Mouse (Mus musculus) left cerebral cortex, adult 9 months (tissue): ENCODE results near the gene Crip1.
A peak's percentile ranks its signal among the peaks of the same experiment; 100 is the strongest.

ENCODE experiments used
- DNase-seq, 2 experiments: peaks; one replicate each; pipeline ENCODE4 v3.0.0; 2022; ENCODE audit warnings: low spot score in 2 of 2

Gene Crip1

GRCm38 (mm10) chr12:113146112-113147057 lies at the start of gene Crip1:
Gene Crip1, plus strand, starts transcription at chr12:113146316.
- peak in 1 of 2 experiments; percentile 89 for DNase-seq

GRCm38 (mm10) chr12:113097040-113097439 lies 49.1 kb upstream of the Crip1 start:
- no peak for DNase-seq

GRCm38 (mm10) chr12:113097749-113098281 lies 48.3 kb upstream of the Crip1 start, which contains the start of gene Mta1:
Gene Mta1, plus strand, starts transcription at chr12:113098278.
- DNase-seq = no peak

DNA sequence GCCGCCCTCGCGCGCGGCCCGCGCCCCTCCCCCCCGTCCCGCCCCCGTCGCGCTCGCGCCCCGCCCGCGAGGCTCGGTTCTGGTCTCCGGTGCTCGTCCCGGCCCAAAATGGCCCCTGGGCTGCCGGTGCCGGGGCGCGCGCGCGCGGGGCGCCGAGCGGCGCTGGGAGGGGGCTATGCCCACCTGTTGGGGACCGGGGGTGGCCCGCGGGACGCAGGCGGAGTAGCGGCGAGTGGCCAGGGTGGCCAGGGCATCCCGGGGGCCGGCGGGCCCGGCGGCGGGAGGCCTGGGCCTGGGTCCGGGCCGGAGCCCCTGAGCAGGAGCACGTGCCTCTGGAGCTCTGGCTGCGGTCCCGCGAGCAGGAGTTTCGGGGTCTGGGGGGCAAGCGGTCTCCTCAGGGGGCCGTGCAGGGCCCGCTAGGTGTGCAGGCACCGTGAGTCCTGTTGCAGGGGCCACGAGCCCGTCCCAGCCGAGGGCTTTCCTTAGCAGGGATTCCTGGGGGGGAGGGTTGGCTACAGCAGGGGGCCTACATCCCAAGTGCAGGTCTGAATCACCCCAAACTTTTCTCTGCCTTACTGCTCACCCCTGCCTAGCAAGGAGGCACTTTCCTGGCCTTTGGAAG lies 47.5 kb upstream of the Crip1 start:
- DNase-seq = no peak

- no peak for DNase-seq
Observed at GRCm38 (mm10) chr12:113099470-113100237, 46.5 kb upstream of the Crip1 start.

DNA sequence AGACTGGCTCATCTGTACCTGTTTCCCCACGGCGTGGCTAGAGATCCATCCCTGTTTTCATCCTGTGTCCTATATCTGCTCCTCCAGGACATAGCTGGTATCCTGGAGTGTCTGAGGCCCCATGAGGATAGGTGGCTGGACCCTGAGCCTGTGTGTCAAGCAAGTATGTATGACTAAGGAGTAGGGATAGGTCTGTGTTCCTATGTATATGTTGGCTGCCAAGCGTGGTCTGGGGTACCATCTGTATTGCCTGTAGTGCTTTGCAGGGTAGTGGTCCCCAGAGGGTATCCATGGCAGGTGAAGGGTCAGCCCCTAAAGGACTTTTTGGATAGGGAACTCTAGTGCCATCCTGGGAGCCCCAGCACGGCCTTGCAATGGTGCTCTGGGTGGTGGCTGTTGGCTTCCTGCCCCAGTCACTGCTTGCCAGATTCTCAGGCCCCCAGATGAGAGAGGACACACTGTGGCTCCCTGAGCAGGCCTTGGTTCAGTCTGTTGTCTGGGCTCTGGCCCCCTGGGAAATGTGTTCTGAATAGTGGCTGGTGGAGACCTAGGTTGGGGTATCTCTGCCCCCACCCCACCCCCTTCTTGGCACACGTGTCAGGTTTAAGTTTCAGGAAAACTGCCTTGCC lies 45.6 kb upstream of the Crip1 start:
- DNase-seq = no peak

DNA sequence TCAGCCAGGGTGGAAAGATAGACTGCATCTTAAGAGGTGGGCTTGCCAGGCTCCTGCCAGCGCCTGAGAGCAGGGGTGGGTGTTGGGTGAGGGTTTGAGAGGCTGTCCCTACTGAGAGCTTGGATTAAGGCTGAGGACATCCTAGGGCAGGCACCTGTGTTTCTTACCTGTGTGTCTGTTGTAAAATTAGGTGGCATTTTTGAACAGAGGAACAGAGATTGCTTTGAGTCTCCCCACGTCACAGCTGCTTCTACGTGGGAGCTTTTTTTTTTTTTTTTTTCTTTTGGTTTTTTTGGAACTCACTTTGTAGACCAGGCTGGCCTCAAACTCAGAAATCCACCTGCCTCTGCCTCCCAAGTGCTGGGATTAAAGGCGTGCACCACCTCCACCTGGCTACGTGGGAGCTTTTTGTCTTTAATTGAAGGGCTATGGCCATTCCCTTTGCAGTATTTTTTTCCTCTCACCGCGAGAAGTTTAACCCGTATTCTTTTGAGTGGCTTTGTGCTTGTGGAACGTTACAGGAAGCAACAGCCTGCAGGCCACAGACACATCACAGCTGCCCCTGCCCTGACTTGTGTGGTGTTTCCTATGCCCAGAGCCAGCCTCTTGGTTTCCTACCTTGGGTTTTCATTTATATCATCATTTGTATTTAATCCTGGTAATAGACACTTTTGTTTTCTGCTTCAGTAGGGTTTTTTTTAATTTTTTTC lies 44.7 kb upstream of the Crip1 start:
- no peak for DNase-seq

DNA sequence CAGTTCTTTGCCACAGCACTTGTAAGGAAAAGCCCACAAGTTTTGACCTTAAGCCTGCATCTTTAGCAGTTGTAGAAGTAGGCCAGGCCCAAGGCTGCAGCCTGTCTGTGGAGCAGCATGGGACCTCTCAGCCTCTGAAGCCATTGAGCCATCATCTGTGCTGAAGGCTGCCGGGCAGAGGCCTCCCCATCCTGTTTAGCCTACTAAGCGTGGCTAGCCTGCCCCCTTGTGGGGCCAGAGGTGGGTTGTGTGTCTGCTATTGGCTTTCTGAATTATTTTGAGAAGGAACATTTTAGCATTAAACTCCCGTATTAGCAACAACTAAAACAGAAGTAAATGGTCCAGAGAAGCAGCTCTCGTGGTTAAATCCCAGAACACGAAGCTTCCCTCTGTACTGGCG lies 43.7 kb upstream of the Crip1 start:
- DNase-seq = peak in 1 of 2 experiments; percentile 62

DNA sequence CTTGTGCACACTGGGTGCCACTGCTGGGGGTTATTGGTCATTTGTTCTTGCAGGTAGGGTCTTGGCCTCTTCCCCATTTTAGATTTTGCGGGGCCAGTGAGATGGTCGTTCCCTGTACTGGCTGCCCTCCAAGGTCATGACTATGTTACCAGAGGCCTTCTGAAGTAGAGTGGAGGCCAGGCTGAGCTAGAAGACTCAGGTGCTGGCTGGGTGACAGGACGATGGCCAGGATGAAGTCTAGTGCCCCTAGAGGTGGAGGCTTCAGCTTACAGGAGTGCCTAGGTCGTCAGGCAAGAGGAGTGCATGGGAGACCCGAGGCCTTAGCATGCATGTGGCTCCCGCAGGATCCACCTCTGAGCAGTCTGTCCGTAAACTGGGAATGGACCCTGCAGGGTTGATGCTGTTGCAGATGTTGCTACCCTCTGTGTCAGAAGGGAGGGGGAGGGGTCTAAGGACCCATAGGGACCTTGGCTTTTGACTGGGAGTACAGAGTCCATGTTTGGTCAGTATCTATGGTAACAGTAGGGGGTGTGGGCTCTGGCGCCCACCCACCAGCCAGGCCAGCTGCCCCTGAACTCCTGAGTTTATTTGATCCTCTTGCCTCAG lies 42.2 kb upstream of the Crip1 start:
- no peak for DNase-seq

- no peak for DNase-seq
Observed at GRCm38 (mm10) chr12:113106386-113106785, 39.7 kb upstream of the Crip1 start.

DNA sequence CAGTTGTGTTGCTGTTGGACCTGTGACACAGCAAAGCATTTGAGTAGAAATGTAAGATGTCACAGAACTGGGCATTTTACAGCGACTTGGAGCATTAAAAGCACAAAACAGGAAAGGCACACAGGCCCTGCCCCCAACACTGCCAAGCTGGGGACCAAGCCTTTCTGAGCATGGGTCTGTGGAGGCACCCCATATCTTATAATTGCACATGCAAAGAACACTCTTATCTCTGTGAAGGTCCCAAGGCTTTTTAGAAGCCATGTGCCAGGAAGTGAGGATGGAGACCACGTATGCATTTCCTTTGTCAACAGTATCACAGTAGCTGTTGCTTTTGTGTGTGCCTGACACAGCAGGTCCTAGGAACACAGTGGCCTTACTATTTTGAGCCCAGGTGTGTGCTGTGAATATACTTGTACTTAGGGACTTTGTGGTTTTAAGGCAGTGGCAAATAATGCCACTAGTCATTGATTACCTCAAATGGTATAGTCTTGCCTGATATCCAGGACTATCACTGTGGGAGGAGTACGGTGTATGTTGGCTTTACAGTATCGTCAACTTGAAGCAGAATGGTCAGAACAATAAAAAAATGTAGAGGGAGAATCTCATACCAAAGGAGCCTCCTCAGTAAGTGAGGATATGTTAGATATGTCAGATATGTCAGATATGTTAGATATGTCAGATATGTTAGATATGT lies 38.5 kb upstream of the Crip1 start:
- DNase-seq = no peak

DNA sequence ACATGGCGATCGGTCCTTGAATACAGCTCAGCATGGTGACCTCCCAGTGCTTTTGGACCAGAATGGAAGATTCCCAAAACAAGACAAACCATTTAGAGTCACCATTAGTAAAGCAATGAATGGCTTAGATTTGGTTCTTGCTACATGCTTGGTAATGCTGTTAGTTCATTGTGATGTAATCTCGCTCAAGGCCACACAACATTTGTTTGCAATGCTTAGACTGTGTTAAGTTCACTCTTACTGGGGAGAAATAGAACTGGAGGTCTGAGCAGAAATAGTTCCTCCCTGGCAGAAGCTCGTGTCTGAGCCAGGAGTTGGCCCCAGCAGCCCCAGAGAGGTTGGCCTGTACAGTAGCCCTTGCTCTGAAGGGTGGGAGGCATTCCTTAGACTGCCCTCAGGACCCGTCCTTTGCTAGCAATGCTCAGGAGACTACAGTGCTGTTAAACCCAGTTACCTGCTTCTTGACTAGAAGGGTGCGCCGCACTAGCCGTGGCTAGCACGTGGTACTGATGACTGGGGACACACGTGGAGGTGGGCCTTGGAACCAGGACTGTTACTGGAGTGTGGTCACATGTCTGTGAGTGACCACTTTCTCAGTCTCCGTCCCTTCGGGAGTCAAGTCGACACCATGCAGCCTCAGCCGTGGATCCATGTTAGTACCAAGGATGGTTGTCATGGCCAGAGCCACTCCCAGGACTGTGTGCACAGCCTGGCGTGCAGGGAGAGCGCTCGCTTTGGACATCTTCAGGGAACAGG lies 37.4 kb upstream of the Crip1 start:
- DNase-seq = no peak

GRCm38 (mm10) chr12:113109801-113110200 lies 36.3 kb upstream of the Crip1 start:
- no peak for DNase-seq

- DNase-seq = no peak
Observed at GRCm38 (mm10) chr12:113114141-113114540, 32.0 kb upstream of the Crip1 start.

GRCm38 (mm10) chr12:113114856-113115538 lies 31.1 kb upstream of the Crip1 start:
- no peak for DNase-seq

DNA sequence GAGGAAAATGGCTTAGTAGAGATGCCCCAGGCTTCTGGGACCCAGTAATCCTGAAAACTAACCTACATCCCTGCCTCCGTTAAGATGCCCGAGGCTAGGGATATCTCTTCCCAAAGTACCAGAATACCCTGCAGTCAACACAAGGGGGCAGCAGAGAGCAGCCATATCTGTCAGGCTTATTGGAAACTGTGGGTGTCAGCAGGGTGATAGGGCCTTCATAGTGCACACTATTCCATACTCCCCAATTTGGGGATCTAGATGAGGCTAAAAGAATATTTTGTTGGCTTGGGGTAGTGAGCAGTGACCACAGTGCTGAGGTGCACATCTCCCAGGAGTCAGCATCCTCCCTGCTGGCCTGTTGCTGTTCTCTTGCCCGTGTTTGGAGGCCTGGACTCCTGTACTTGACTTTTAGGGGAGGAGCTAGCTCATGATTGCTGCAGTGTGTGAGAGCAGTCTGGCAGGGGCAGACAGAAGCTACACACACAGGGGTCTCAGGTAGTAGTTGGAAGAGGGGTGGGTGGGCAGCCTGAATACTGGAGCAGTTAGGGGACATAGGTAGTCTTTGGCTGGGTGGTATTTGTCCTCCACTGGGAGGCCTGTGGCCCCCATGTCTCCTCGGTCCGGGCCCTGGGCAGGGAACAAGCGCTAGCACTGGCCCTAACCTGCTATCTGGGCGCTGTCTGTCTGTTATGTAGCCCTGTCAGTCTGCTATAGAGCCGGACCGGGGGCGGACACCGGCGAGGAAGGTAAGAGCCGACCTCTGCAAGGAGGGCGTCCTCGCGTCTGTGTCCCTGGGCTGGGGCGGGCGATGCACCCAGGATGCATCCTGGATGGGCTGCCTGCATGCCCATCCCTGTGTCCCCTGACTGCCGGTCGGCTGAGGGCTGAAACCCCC lies 26.4 kb upstream of the Crip1 start:
- peak in 1 of 2 experiments; percentile 82 for DNase-seq

DNA sequence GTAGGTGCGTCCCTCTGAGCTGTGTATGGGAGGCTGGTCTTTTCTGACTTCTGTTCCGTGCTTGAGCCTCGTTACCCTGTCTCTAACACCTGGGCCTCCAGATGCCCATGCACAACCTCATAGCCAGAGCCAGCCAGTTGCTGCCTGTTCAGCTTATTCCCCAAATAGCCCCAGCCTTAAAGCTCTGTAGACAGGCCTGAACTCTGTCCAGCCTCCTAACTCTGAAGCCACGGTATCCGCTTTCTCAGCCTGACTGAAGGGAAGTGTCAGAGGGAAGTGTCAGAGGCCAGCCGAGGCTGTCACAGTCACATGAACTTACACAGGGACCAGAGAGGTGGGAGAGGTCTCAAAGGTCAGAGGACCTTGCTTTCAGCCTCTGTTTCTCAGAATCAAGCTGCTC lies 21.4 kb upstream of the Crip1 start:
- no peak for DNase-seq
